Mouse (Mus musculus): ENCODE data around the gene Gabrr3. TPM values are rescaled to one million over a fixed set of nuclear protein-coding genes. Genes with fewer than 3 reads are reported as not detected.

Gene Gabrr3
- total and polyA plus RNA-seq, 3 experiments: 0.05 TPM; not detected in 2

- no peak for DNase-seq (ENCODE audit: low spot score)
- TF ChIP-seq GATA2 (IDR thresholded peaks at IDR 0.05; ENCODE audit: borderline replicate concordance, low read depth, low read length): no peak
- no peak for TF ChIP-seq POLR2AphosphoS5 (IDR thresholded peaks at IDR 0.05; ENCODE audit: insufficient replicate concordance, low read depth, low read length)
- ATAC-seq (ENCODE audit: extremely low read depth, insufficient number of reproducible peaks, low FRiP score, poor library complexity, severe bottlenecking): no peak
- H3K36me3 ChIP-seq (replicated peaks): no peaks in the 10 kb centered on the region
- H3K4me1 ChIP-seq (ENCODE audit: insufficient read depth, low read depth, low read length): no peaks in the 10 kb centered on the region
- H3K9me3 ChIP-seq (replicated peaks): no peaks in the 10 kb centered on the region
- H3K27me3 ChIP-seq (ENCODE audit: insufficient read depth, low read length): peaks cover 4% of the 10 kb centered on the region; the same call in 1 of the 2 replicates
- no peak overlapping the region for H3K4me3 ChIP-seq (ENCODE audit: low read depth, low read length)
Measured at GRCm38 (mm10) chr16:59421571-59422345, 14.6 kb downstream of the Gabrr3 start.

GRCm38 (mm10) chr16:59427960-59428359 is 20.8 kb downstream of the Gabrr3 start:
- Histone ChIP-seq H3K27me3 (ENCODE audit: insufficient read depth, low read length) (peaks cover 9% of the 10 kb centered on the region; the same call in 1 of the 2 replicates), H3K4me3 (ENCODE audit: low read depth, low read length) (no peak overlapping the region), H3K9me3 (replicated peaks) (no peaks in the 10 kb centered on the region), H3K4me1 (ENCODE audit: insufficient read depth, low read depth, low read length) (no peaks in the 10 kb centered on the region), H3K36me3 (replicated peaks) (no peaks in the 10 kb centered on the region)
- TF ChIP-seq CTCF (IDR thresholded peaks at IDR 0.05; ENCODE audit: low read depth, low read length) (no peak), TAL1 (conservative IDR thresholded peaks at IDR 0.05; ENCODE audit: low read depth, low read length) (no peak)
- ATAC-seq (ENCODE audit: extremely low read depth, insufficient number of reproducible peaks, low FRiP score, poor library complexity, severe bottlenecking) (no peak), DNase-seq (ENCODE audit: low spot score) (no peak)

- H3K27me3 ChIP-seq (ENCODE audit: insufficient read depth, low read length): peaks cover 13% of the 10 kb centered on the region; the same call in 1 of the 2 replicates
- DNase-seq (ENCODE audit: low spot score): no peak
- no peaks in the 10 kb centered on the region for H3K9me3 ChIP-seq (replicated peaks)
- no peaks in the 10 kb centered on the region; the same call in 1 of the 2 replicates for H3K4me1 ChIP-seq (ENCODE audit: insufficient read depth, low read depth, low read length)
- no peak for ATAC-seq (ENCODE audit: extremely low read depth, insufficient number of reproducible peaks, low FRiP score, poor library complexity, severe bottlenecking)
- TF ChIP-seq TAL1 (conservative IDR thresholded peaks at IDR 0.05; ENCODE audit: low read depth, low read length): no peak
- no peak for TF ChIP-seq CTCF (IDR thresholded peaks at IDR 0.05; ENCODE audit: low read depth, low read length)
- no peak for TF ChIP-seq POLR2AphosphoS5 (IDR thresholded peaks at IDR 0.05; ENCODE audit: insufficient replicate concordance, low read depth, low read length)
- TF ChIP-seq GATA1 (IDR thresholded peaks at IDR 0.05; ENCODE audit: borderline replicate concordance, low read length): no peak
- no peak overlapping the region for H3K4me3 ChIP-seq (ENCODE audit: low read depth, low read length)
- H3K36me3 ChIP-seq (replicated peaks): no peaks in the 10 kb centered on the region
Measured at GRCm38 (mm10) chr16:59433181-59433580, 26.0 kb downstream of the Gabrr3 start.

GRCm38 (mm10) chr16:59444880-59445559 is 37.9 kb downstream of the Gabrr3 start:
- TF ChIP-seq POLR2AphosphoS5 (IDR thresholded peaks at IDR 0.05; ENCODE audit: insufficient replicate concordance, low read depth, low read length) (no peak), GATA2 (IDR thresholded peaks at IDR 0.05; ENCODE audit: borderline replicate concordance, low read depth, low read length) (no peak), GATA1 (IDR thresholded peaks at IDR 0.05; ENCODE audit: borderline replicate concordance, low read length) (no peak), CTCF (IDR thresholded peaks at IDR 0.05; ENCODE audit: low read depth, low read length) (no peak), TAL1 (conservative IDR thresholded peaks at IDR 0.05; ENCODE audit: low read depth, low read length) (no peak)
- no peaks in the 10 kb centered on the region for H3K9me3 ChIP-seq (replicated peaks)
- H3K27me3 ChIP-seq (ENCODE audit: insufficient read depth, low read length): peaks cover 12% of the 10 kb centered on the region
- DNase-seq (ENCODE audit: low spot score) (no peak), ATAC-seq (ENCODE audit: extremely low read depth, insufficient number of reproducible peaks, low FRiP score, poor library complexity, severe bottlenecking) (no peak)
- H3K36me3 ChIP-seq (replicated peaks): no peaks in the 10 kb centered on the region
- peaks cover 4% of the 10 kb centered on the region; the same call in 1 of the 2 replicates for H3K4me1 ChIP-seq (ENCODE audit: insufficient read depth, low read depth, low read length)
- no peak overlapping the region for H3K4me3 ChIP-seq (ENCODE audit: low read depth, low read length)

- Histone ChIP-seq H3K27me3 (ENCODE audit: insufficient read depth, low read length) (peaks cover 11% of the 10 kb centered on the region), H3K36me3 (replicated peaks) (no peaks in the 10 kb centered on the region), H3K4me3 (ENCODE audit: low read depth, low read length) (no peak overlapping the region), H3K9me3 (replicated peaks) (no peaks in the 10 kb centered on the region), H3K4me1 (ENCODE audit: insufficient read depth, low read depth, low read length) (peaks cover 25% of the 10 kb centered on the region)
- DNase-seq (ENCODE audit: low spot score) (no peak), ATAC-seq (ENCODE audit: extremely low read depth, insufficient number of reproducible peaks, low FRiP score, poor library complexity, severe bottlenecking) (no peak)
- TF ChIP-seq POLR2AphosphoS5 (IDR thresholded peaks at IDR 0.05; ENCODE audit: insufficient replicate concordance, low read depth, low read length) (no peak), TAL1 (conservative IDR thresholded peaks at IDR 0.05; ENCODE audit: low read depth, low read length) (no peak), GATA2 (IDR thresholded peaks at IDR 0.05; ENCODE audit: borderline replicate concordance, low read depth, low read length) (no peak), GATA1 (IDR thresholded peaks at IDR 0.05; ENCODE audit: borderline replicate concordance, low read length) (no peak), CTCF (IDR thresholded peaks at IDR 0.05; ENCODE audit: low read depth, low read length) (no peak)
Measured at GRCm38 (mm10) chr16:59448181-59448580, 41.0 kb downstream of the Gabrr3 start.

- Histone ChIP-seq H3K36me3 (replicated peaks) (no peaks in the 10 kb centered on the region), H3K4me3 (ENCODE audit: low read depth, low read length) (no peak overlapping the region), H3K27me3 (ENCODE audit: insufficient read depth, low read length) (peaks cover 11% of the 10 kb centered on the region), H3K9me3 (replicated peaks) (no peaks in the 10 kb centered on the region), H3K4me1 (ENCODE audit: insufficient read depth, low read depth, low read length) (peaks cover 25% of the 10 kb centered on the region)
- DNase-seq (ENCODE audit: low spot score) (no peak), ATAC-seq (ENCODE audit: extremely low read depth, insufficient number of reproducible peaks, low FRiP score, poor library complexity, severe bottlenecking) (no peak)
- TF ChIP-seq GATA2 (IDR thresholded peaks at IDR 0.05; ENCODE audit: borderline replicate concordance, low read depth, low read length) (no peak), GATA1 (IDR thresholded peaks at IDR 0.05; ENCODE audit: borderline replicate concordance, low read length) (no peak), TAL1 (conservative IDR thresholded peaks at IDR 0.05; ENCODE audit: low read depth, low read length) (no peak), POLR2AphosphoS5 (IDR thresholded peaks at IDR 0.05; ENCODE audit: insufficient replicate concordance, low read depth, low read length) (no peak), CTCF (IDR thresholded peaks at IDR 0.05; ENCODE audit: low read depth, low read length) (no peak)
Measured at GRCm38 (mm10) chr16:59449092-59449491, 42.0 kb downstream of the Gabrr3 start.

Data from G1E (cell line).